Mouse (Mus musculus): ENCODE data around the gene Otop3. TPM values are rescaled to one million over a fixed set of nuclear protein-coding genes. Genes with fewer than 3 reads are reported as not detected.

Otop3 gene
- polyA plus RNA-seq, 1 experiment from 2014 or later: 0.90 TPM

DNA sequence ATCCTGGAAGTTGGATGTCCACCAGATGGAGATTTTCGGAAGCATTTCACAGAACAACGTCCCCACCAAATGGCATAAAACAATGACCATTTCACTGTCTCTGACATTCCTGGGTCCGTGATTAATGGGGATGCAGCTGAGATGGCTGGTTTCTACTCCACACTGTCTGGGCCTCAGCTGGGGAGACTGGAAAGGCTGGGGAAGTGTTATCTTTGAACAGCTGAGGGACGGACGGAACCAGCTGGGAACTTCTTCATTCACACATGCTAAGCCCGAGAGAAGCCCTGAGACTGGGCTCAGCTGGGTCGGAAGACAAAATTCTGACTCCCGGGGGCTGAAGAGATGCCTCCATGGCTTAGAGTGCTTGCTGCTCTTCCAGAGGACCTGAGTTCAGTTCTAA is 36.8 kb downstream of the Otop3 start:
- 76% methylated on average over 8 of the region's 8 CpGs for WGBS
- Histone ChIP-seq H3K4me1 (peaks cover 20% of the 10 kb centered on the region), H3K4me2 (no peak overlapping the region), H3K9me3 (no peaks in the 10 kb centered on the region), H3K4me3 (no peak overlapping the region), H3K27me3 (replicated peaks) (peaks cover 6% of the 10 kb centered on the region; the same call in 1 of the 2 replicates), H3K27ac (no peak overlapping the region), H3K36me3 (replicated peaks) (no peaks in the 10 kb centered on the region), H3K9ac (no peak overlapping the region)
- no peak for ATAC-seq (replicated peaks)

DNA sequence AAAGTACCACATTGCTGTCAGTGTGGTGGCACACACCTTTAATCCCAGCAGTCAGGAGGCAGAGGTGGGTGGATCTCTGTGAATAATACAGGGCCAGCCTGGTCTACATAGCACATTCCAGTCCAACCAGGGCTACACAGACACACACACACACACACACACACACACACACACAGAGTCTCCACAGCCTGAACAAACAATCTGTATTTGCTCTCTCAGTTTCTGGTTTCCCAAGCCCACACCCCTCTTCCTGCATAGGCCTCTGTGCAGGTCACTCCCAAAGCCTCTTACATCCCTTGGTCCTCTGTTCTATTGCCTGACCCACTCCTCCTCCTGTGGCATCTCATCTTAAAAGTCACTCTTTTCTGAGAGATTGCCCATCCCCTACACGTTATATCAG is 37.5 kb downstream of the Otop3 start:
- no peak for ATAC-seq (replicated peaks)
- Histone ChIP-seq H3K9ac (no peak overlapping the region), H3K27me3 (replicated peaks) (peaks cover 6% of the 10 kb centered on the region; the same call in 1 of the 2 replicates), H3K27ac (no peak overlapping the region), H3K4me2 (no peak overlapping the region), H3K4me1 (peaks cover 14% of the 10 kb centered on the region), H3K4me3 (no peak overlapping the region), H3K9me3 (no peaks in the 10 kb centered on the region), H3K36me3 (replicated peaks) (no peaks in the 10 kb centered on the region)
- WGBS: 69% methylated on average over 1 of the region's 1 CpGs

DNA sequence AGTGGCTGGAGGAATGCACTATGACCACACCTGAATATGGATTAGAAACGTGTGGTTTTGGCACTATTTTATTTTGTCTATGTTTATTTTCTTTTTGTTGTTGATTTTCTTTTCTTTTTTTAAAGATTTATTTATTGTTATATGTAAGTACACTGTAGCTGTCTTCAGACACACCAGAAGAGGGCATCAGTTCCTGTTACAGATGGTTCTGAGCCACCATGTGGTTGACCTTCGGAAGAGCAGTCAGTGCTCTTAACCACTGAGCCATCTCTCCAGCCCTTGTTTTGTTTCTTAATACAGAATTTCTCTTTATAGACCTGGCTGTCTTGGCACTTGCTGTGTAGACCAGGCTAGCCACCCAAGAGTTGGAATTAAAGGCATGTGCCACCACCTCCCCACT is 38.2 kb downstream of the Otop3 start:
- Histone ChIP-seq H3K4me2 (no peak overlapping the region), H3K27me3 (replicated peaks) (peaks cover 6% of the 10 kb centered on the region; the same call in 1 of the 2 replicates), H3K27ac (no peak overlapping the region), H3K4me1 (peaks cover 14% of the 10 kb centered on the region), H3K9me3 (no peaks in the 10 kb centered on the region), H3K9ac (no peak overlapping the region), H3K4me3 (no peak overlapping the region), H3K36me3 (replicated peaks) (no peaks in the 10 kb centered on the region)
- 47% methylated on average over 2 of the region's 2 CpGs for WGBS
- ATAC-seq (replicated peaks): no peak

DNA sequence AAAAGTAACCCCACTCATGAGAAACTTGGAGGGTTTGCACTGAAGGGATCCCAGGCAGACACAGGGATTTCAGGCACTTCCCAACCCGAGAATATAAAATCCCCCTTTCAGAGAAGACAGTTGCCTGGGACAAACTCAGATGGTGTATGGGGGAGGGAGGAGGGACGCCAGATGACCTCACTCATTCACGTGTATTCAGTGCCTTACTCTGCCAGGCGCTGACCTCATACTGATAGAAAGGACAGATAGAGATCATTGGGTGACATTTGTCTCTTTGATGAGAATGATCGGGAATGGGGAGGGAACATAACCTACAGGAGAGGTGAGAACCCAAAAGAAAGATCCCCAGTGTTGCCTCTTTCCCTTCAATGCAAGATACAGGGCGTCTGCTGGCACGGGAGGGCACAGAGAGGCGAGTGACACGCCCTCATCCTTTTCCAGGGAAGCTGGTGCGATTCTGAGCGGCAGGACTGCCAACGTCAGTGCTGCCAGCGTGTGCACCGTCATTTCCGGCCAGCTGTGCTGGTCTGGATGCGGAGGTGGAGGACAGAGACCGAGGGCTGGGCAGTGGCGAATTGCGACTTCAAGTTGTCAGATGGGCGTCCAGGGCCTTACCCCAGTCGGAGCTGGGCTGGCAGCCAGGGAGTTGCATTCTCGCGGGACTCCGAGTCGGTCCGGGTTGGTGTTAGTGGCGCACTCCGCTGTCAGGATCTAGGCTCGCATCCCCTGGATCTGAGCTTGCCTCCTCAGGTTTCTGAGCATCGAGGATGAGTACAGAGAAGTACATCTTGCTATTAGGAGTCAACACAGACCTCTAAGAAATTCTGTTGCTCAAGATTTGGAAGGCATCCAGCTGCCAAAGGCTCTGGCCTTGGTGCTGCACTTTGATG is 39.5 kb downstream of the Otop3 start:
- peak; percentile 81 for ATAC-seq (replicated peaks)
- Histone ChIP-seq H3K27ac (peak overlapping the region; percentile 70), H3K4me1 (peaks cover 14% of the 10 kb centered on the region), H3K9ac (peak overlapping the region; percentile 59), H3K27me3 (replicated peaks) (peaks cover 6% of the 10 kb centered on the region; the same call in 1 of the 2 replicates), H3K9me3 (no peaks in the 10 kb centered on the region), H3K4me3 (peak overlapping the region; percentile 44), H3K4me2 (peak overlapping the region; percentile 80), H3K36me3 (replicated peaks) (no peaks in the 10 kb centered on the region)
- 1% methylated on average over 30 of the region's 30 CpGs for WGBS

DNA sequence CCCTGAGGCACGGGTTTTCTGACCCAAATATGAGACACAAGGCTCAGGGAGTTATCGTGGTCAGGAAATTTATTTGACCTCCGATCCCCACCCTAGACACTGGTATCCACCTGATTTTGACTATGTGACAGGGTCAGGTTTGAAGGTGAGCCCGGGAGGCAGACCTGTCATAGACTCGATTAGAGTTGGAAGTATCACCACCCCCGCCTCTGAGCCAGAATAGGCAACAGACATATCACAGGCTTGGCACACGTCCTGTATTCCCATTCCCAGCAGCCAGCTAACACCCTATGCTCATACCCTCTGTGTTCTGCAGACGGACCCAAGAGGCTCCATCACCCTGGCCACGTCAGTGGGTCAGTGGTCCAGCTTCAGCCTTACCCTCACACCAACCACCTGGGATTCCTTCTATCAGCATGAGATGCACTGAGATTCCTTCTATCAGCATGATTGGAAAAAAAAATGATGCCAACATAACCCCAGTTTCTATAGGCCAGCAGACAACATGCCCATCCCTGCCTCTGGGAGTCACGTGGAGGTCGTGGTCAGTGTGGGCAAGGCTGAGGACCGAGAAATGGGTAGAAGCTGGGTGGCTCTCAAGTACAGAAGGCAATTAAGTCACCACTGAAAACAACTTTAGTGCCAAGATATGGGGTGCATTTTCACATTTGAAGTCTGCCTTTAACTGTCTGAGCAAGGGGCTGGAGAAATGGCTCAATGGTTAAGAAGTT is 40.3 kb downstream of the Otop3 start:
- Histone ChIP-seq H3K27me3 (replicated peaks) (no peaks in the 10 kb centered on the region; the same call in 1 of the 2 replicates), H3K4me3 (peak overlapping the region; percentile 44), H3K4me1 (peaks cover 14% of the 10 kb centered on the region), H3K4me2 (peak overlapping the region; percentile 80), H3K27ac (peak overlapping the region; percentile 70), H3K36me3 (replicated peaks) (no peaks in the 10 kb centered on the region), H3K9me3 (no peaks in the 10 kb centered on the region), H3K9ac (peak overlapping the region; percentile 59)
- WGBS: 68% methylated on average over 12 of the region's 12 CpGs
- ATAC-seq (replicated peaks): peak; percentile 21; the same call in 1 of the 2 replicates

DNA sequence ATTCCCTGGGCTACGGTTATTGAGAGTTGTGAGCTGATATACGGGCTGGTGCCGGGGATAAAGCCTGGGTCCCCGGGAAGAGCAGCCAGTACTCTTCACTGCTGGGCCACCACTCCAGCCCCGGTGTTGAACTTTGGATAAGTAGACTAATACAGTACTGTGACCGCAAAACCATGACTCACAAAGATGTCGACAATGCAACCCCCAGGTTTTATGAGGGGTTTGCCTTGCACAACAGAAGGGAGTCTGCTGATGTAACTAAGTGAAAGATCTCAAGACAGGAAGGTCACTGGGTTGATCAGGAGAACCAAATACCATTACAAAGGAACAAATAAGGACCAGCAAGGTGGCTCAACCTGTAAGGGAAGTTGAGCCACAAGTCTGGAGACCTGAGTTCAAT is 42.2 kb downstream of the Otop3 start:
- Histone ChIP-seq H3K4me2 (no peak overlapping the region), H3K9me3 (no peaks in the 10 kb centered on the region), H3K36me3 (replicated peaks) (no peaks in the 10 kb centered on the region), H3K27me3 (replicated peaks) (no peaks in the 10 kb centered on the region; the same call in 1 of the 2 replicates), H3K4me3 (no peak overlapping the region), H3K27ac (no peak overlapping the region), H3K9ac (no peak overlapping the region), H3K4me1 (peaks cover 20% of the 10 kb centered on the region)
- 70% methylated on average over 7 of the region's 7 CpGs for WGBS
- ATAC-seq (replicated peaks): no peak

DNA sequence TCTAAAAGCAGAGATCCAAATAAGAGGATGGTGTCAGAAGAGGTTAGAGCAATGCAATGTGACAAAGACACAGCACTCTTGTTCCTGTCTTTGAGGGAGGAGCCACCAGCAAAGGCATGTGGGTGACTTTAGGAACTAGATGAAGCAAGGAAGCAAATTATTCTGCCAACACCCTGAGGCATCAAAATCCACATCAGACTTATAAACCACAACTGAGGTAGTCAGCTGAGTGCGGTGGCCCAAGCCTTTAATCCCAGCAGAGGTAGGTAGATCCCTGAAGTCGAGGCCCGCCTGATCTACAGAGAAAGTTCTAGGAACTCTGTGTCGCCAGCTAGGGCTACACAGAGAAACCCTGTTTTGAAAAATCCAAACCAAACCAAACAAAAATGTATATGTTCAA is 42.7 kb downstream of the Otop3 start:
- no peaks in the 10 kb centered on the region; the same call in 1 of the 2 replicates for H3K27me3 ChIP-seq (replicated peaks)
- WGBS: 94% methylated on average over 4 of the region's 4 CpGs
- peaks cover 20% of the 10 kb centered on the region for H3K4me1 ChIP-seq
- H3K4me3 ChIP-seq: no peak overlapping the region
- no peak overlapping the region for H3K4me2 ChIP-seq
- no peak overlapping the region for H3K27ac ChIP-seq
- no peaks in the 10 kb centered on the region for H3K36me3 ChIP-seq (replicated peaks)
- no peaks in the 10 kb centered on the region for H3K9me3 ChIP-seq
- H3K9ac ChIP-seq: no peak overlapping the region
- ATAC-seq (replicated peaks): no peak

DNA sequence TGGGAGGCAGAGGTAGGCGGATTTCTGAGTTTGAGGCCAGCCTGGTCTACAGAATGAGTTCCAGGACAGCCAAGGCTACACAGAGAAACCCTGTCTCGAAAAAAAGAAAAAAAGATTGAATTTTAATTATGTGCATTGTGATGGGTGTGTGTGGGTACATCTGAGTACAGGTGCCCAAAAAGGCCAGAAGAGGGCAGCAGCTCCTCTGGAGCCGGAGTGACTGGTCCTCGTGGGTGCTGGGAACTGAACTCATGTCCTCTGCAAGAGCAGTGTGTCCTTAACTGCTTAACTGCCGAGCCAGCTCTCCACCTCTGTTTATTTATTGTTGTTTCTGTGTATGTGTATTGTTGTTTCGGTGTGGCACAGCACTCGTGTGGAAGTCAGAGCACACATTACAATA is 43.3 kb downstream of the Otop3 start:
- peaks cover 25% of the 10 kb centered on the region for H3K4me1 ChIP-seq
- H3K4me3 ChIP-seq: no peak overlapping the region
- 88% methylated on average over 7 of the region's 7 CpGs for WGBS
- H3K36me3 ChIP-seq (replicated peaks): no peaks in the 10 kb centered on the region
- H3K9me3 ChIP-seq: no peaks in the 10 kb centered on the region
- H3K9ac ChIP-seq: no peak overlapping the region
- no peak for ATAC-seq (replicated peaks)
- no peak overlapping the region for H3K4me2 ChIP-seq
- H3K27ac ChIP-seq: no peak overlapping the region
- H3K27me3 ChIP-seq (replicated peaks): no peaks in the 10 kb centered on the region; the same call in 1 of the 2 replicates

DNA sequence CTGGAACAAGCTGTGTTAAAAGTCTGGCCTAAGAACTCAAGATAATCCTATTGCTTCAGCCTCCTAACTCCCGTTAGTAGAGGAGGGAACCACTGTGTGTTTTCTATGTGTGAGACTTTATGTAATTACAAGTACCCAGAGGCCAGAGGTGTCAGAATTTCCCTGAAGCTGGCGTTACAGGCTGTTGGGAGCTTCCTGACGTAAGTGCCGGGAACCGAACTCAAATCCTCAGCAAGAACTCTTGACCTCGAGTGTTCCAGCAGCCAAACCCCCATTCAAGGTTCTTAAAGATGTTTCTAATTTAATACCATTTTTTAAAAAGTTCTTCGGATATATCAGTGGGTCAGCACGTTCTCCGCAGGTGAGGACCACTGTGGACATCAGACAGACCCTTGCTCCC is 46.7 kb downstream of the Otop3 start:
- no peaks in the 10 kb centered on the region for H3K36me3 ChIP-seq (replicated peaks)
- H3K4me3 ChIP-seq: peak overlapping the region; percentile 59
- 0 out of 2 replicates have a peak overlapping the region, but pooled peaks have one; percentile 19 for H3K9ac ChIP-seq
- H3K27me3 ChIP-seq (replicated peaks): no peaks in the 10 kb centered on the region
- ATAC-seq (replicated peaks): no peak
- peak overlapping the region; percentile 80 for H3K4me2 ChIP-seq
- no peaks in the 10 kb centered on the region for H3K9me3 ChIP-seq
- 11% methylated on average over 9 of the region's 9 CpGs for WGBS
- peak overlapping the region; percentile 87; the same call in 1 of the 2 replicates for H3K27ac ChIP-seq
- H3K4me1 ChIP-seq: peaks cover 42% of the 10 kb centered on the region

DNA sequence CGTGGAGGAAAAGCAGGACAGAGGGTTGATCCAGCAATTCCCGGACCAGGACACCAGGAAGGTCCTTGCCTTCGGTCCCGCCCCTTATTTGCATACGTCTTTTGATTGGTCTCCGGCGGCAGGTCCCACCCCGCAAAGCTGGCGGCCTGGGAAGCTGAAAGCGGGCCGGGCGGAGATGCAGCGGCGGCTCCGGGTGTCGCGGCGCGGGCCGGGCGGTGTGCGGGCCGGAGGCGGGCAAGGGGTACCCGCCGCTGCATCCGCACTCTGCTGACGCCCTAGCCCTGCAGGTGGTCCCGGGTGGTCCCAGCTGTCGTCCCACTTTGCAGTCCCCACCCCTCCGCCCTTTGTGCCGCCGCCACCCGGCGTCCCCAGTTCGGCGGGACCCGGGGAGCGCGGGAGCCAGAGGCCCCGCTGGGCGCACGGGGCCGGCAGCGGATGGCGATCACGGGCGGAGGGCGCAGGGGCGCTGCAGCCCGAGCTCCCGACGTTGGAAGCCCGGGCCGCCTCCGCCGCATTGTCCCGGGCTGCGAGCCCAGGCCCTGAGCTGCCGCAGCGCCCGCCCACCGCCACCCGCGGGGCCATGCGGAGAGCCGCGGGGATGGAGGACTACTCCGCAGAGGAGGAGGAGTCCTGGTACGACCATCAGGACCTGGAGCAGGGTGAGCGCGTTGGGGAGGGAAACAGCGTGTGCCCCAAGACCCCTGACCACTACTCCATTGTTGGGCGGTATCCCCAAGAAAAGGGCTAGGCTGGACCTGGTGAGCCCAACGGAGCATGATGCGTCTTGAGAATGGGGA is 47.4 kb downstream of the Otop3 start, which contains the start of gene Cdr2l:
TSS of gene Cdr2l (plus strand) at position 174 of the 797 bp plus-strand sequence.
- under 1% methylated on average over 67 of the region's 76 CpGs for WGBS
- Histone ChIP-seq H3K4me3 (peak within 1 kb of the TSS; percentile 59), H3K27ac (peak within 1 kb of the TSS; percentile 87), H3K27me3 (replicated peaks) (no peaks in the 10 kb centered on the region), H3K4me2 (peak within 1 kb of the TSS; percentile 80), H3K9me3 (no peaks in the 10 kb centered on the region), H3K9ac (peak within 1 kb of the TSS; percentile 81), H3K4me1 (peaks cover 44% of the 10 kb centered on the region), H3K36me3 (replicated peaks) (no peaks in the 10 kb centered on the region)
- peak; percentile 88 for ATAC-seq (replicated peaks)

DNA sequence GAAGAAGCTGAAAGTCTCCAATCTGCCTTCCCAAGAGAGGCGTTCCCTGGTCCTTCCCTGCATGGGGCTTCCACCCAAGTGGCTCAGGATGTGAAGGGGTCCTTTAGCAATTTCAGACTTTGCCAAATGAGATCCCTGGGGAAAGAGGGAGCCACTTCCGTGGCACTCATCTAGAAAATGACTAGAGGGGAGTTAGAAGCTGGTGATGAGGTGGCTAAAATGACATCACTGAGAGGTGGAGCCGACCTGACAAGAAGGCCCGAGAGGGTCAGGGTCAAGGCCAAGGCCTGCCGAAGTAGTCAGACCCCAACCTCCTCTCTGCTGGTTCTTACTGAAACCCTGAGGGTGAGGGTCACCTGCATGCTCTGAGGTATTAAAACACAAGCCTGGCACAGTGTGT is 48.4 kb downstream of the Otop3 start:
- WGBS: 10% methylated on average over 5 of the region's 5 CpGs
- H3K9ac ChIP-seq: peak overlapping the region; percentile 81
- H3K4me1 ChIP-seq: peaks cover 44% of the 10 kb centered on the region
- H3K27ac ChIP-seq: peak overlapping the region; percentile 87
- no peaks in the 10 kb centered on the region for H3K9me3 ChIP-seq
- H3K36me3 ChIP-seq (replicated peaks): no peaks in the 10 kb centered on the region
- H3K27me3 ChIP-seq (replicated peaks): no peaks in the 10 kb centered on the region
- peak overlapping the region; percentile 59 for H3K4me3 ChIP-seq
- H3K4me2 ChIP-seq: peak overlapping the region; percentile 80
- ATAC-seq (replicated peaks): no peak
